Mouse (Mus musculus): ENCODE results near the gene St3gal2.
"Not testable (repeated sequence)": the region's sequence is repeated elsewhere in the genome, so short reads cannot be mapped to it uniquely, and the experiment has no call there.

The St3gal2 gene

DNA sequence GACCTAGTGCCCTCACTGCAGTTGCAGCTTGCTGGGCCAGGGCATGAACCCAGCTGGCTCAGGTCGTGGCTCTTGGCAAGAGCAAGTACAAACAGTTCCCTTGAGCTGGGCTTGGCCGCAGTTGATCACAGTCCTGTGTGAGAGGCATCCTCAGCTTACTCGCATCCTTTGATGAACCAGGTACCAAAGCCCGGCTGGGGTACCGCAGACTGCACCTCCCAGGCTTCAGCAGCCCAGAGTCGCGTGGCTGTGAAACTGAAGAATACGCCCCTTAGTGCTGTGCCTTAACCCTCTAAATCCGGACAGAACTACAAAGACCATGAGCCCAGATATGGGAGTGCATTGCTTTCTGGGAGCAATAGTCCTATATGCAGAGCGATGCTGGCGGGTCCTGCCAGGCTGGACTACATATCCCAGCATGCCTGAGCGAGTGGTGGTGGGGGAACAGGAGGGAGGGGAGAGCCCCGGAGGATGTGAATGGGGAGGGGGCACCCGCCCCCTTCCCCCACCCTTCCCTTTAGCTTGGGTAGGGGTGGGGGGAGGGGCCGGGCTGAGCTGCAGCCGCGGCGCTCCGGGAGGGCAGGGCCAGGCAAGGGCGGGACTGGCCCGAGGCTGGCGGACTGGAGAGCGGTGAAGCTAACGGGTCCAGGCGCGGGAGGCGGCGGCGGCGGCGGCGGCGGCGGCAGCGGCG, at the start of gene St3gal2:
Gene St3gal2 (plus strand): TSS at position 582 of the 691 bp plus-strand sequence.
- DNase-seq = peak; percentile 92 to 93

DNA sequence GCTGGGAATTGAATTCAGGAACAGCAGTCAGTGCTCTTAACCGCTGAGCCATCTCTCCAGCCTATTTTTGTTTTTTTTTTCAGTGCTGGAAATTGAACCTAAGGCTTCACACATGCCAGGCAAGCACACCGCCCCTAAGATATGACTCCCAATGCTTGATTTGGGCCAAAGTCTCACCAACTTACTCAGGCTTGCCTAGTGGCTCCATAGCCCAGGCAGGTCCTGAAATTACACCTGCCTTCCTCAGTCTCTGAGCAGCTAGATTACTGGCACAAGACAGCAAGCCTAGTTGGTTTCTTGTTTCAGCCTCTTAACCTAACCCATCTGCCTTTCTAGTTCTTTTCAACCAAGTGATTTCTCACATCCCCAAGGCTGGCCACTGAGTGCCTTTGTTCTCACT, 49.2 kb upstream of the St3gal2 start:
- DNase-seq = no peak

DNA sequence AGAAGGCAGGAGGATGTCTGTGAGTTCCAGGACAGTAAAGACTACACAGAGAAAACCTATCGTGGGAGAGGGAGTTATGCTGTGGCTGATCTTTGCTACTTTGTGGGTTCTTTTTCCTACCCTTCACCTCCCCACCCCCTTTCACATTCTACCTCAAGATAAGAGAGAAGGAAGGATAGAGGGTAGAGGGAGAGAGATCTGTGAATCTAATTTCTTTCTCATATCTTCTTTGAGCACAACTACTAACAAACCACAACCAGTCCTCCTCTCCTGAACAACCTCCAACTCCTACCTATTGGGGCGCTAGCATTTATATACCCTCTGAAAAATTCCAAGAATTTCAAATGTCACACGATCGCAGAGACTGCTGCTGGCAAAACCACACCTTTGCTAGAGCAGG, 41.9 kb upstream of the St3gal2 start:
- no peak for DNase-seq

DNA sequence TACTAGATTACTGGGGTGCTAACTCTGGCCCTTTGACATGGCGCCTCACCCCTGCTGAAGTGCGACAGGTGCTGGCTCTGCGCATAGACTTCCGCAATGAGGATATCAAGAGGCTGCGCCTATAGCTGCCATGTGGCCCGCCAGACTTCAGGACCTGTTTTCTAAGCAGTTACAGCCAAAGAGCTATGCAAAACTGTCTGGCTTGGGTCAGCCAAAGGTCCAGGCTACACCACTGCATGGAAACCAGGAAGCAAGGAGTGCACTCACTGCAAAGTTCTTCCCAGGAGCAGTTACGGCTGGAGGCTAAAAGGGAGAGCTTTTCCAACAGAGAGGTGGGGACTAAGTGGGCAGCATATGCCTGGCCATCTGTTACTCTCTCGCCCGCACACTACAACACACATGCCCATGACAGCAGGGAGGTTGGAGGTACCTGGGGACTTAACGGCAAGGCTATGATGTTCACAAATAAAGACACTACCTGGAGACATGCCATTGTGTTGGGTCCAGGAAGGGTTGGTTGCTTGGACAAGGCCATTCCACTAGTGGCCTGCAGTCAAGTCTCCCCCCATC, 37.9 kb upstream of the St3gal2 start:
- peak; percentile 65 to 86 for DNase-seq

DNA sequence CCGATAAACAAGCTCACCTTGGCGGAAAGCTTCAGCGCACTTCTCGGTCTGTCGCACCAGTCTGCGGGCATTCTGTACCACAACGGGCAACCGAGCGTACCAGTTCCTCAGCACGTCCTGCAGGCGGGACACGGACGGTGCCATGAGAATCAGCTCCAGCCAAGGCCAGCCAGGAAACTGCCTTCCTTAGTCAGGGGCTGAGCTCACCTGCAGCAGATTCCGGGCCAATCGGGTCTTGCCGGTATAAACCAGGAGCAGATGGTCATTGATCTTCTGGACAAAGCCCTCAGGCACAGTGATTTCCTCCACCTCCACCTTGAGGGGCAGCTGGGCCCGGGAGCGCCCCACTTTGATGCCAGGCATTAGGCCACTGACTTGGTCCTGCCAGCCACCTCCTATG, 35.9 kb upstream of the St3gal2 start:
- peak; percentile 74 to 80 for DNase-seq

DNA sequence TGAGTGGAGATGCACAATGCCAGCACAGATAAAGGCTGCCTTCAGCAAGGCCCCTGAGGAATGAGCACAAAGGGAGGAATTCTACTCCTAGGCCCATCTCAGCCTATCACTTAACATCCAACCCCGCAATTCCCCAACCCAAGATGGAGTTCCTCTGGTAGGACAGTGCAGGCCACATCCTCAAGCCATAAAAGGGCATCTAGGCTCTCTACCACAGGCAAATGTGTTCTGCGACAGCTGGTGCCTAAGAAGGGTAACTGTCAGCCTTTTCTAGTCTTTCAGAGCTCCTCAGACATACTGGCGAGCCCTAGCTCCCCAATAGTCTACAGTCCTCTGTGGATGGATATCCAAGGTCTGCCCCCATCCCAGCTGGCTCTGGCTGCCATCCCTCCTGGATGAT, 33.1 kb upstream of the St3gal2 start:
- no peak for DNase-seq

DNA sequence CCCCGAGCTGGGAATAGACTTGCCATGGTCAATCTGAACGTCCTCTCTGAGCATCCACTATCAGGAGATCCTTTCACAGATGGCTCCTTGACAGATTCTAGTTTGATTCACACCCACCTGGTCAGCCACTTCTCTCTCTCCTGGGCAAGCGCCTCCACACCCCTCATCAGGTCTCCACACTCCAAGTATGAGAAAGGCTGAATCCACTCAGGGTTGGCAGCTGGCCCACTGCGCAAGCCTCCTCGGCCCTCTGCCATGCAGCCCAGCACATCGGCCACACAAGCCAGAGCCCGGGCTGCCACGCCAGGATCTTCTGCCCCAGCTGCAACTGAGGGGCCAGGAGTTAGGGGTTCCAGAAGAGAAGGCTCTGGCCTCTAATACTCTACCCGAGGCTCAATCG, 32.2 kb upstream of the St3gal2 start:
- DNase-seq = peak; percentile 76 to 85

DNA sequence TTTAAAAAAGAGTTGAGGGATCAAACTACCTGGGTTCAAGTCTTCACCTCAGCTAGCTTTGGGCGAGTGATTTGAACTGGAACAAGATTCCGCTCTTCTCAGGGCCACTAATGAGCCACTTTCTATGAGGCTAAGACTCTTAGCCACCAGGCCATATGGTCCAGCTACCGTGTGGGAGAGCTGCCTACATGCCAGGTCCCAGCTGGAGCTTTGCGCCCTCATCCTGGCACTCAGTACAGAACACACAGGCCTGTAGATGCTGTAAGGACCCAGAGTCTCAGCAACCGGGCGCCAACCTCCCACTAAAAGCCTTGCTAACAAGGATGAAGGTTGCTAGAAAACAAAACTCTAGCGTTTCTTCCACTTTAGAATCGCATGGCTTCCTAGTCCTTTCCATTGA, 31.3 kb upstream of the St3gal2 start:
- peak; percentile 76 to 89 for DNase-seq

DNA sequence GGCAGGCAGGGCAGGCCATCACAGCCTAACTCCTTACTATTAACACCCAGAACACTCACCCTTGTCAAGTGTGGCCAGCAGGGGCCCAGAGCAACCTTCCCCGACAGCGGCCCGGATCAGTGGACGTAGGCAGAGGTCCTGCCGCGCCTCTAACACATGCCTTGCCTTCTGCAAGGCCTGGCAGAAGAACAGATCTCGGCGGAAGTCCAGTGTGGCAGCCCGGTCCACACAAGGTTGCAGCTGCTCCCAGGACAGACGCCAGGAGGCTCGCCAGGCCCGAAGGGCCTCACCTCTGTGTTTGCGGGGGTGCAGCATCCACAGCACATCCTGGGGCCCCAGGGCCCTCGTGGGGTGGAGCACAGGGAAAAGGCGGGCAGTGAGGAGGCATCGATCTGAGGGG, 30.9 kb upstream of the St3gal2 start:
- peak; percentile 90 to 95 for DNase-seq

DNA sequence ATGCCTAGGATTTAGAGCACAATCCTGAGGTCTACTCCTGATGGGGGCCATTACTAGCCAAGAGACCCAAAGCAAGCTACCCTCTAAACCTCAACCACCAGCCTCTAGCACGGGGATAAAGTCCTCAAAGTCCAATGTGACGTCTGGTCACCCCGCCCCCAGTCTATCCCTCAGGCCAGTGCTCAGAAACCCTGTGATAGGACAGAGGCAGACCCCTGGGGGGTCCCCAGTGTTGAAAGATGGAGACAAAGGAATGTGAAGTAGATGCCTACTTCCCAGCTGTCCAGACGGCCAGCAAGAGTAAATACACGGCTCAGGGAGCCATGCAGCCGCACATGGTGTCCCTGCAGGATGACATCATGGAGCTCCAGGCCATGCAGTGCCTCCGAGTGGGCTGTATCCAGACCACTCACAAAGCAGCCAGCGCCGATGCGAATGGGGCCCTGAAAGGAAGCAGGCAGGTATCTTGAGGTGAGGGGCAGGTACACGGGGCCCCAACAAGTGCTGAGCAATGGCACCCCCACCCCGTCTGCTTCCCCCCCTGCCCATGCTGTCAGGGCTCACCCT, 29.7 kb upstream of the St3gal2 start:
- peak in 1 of 2 experiments; percentile 34 for DNase-seq

DNA sequence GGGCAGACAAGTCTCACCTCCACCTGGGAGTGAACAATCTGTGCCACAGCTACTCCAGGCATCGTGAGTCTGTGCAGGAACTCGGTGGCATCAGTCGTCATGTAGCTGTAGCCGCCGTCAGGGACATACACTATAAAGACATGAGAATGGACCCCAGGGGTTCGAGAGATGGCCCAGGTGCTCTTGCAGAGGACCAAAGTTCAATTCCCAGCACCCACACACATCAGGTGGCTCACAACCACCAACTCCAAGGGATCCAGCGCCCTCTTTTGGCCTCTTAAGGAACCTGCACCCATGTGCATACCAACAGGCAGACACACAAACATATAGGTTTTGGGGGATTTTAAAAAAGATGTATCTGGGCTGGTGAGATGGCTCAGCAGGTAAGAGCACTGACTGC, 27.7 kb upstream of the St3gal2 start:
- DNase-seq = no peak

DNA sequence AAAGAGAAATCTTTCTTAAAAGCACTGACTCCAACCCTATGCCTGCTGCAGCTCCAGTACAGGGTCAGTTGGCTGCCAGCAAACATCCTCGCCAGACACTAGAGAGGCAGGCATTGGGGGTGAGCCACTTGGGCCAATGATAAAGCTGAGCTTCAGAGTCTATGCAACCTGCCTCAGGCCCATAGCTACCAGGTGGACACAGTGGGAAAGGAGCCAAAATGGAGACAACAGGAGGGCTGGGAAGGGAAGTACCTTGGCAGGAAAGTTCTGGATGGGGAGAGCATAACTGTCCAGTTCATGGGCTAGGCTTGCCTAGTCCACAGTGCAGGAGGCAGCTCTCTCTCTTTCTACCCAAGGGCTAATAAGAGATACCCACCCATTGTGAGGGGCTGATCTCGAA, 26.8 kb upstream of the St3gal2 start:
- peak; percentile 62 to 74 for DNase-seq

DNA sequence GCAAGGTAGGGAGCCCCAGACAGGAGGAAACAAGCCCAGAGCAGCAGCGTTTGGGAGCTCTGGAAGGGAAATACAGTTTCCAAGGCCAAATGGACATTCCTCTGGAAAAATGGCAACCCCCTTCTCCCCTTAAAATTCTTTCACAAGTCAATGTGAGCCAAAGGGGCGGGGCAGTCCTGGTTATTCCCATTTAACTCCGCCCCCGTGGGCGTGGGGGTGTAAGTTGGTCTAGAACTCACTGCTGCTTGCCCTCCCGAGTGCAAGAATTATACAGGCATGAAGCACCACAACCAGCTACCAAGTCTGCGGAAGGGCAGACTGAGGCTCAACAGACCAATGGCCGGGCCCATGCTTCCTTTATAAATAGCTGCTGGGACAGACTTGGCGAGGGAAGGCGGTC, 24.9 kb upstream of the St3gal2 start:
- DNase-seq = no peak

DNA sequence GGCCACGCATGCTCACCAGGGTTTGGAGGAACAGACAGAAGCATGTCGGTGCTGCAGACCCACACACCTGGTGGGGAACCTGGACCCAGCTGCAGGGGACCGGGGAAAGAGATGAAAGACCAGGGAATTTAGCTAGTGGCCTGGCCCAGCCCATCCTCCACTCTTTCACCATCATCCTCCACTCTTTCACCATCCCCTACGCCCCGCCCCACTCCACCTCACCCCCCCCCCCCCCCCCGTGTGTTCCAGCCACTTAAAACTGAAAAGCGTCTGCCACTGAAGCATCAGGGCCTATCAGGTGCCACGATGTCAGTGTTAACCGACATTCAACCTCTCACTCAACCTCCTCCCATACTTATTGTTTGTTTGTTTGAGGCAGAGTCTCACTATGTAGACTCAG, 24.5 kb upstream of the St3gal2 start:
- no peak for DNase-seq

DNA sequence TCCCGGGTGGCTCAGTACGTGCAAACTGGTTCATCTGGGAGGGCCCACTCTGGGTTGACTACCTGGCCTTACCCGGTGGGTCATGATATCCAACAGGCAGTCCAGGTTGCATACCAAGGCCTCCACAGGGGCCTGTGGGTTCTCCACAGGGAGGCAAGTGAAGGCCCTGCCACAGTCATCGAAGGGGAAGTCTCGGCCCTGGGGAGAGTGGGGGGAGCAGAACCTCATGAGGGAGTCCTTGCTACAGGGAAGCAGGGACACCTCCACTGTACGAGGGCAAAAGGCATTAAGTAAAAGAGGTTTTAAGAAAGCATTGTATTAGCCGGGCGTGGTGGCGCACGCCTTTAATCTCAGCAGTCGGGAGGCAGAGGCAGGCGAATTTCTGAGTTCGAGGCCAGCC, 23.9 kb upstream of the St3gal2 start:
- no peak for DNase-seq

DNA sequence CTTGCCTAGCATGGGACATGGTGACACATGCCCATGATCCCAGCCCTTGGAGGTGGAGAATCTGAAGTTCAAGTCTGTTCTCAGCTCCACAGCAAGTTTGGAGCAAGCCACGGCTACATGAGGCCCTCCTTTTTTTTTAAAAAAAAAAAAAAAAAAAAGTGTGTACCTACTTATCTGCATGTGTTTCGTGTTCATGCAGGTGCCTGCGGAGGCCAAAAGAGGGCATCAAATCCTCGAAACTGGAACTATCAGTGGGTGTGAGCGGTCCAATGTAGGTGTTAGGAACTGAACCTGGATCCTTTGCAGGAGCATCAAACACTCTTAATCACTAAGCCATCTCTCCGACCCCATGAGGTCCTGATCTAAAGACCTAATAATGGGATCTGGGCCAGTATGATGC, 22.2 kb upstream of the St3gal2 start:
- DNase-seq = no peak

DNA sequence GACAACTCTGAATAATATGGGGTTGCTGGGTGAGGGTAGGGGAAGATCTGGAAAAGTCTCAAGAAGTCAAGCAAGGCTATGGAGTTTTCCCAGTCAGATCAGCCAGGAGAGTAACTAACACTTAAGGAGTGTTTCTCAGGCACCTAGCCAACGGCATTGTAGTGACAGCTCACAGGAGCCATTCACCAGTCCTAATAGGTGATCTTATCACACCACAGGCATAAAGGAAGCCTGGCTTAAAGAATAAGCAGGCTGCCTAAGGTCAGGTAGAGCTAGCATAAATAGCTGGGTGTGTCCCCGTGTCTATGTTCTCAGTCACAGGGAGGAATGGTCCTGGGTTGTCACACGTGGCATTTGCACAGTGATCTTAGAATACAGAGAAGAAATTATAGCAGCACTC, 18.7 kb upstream of the St3gal2 start:
- DNase-seq = no peak

DNA sequence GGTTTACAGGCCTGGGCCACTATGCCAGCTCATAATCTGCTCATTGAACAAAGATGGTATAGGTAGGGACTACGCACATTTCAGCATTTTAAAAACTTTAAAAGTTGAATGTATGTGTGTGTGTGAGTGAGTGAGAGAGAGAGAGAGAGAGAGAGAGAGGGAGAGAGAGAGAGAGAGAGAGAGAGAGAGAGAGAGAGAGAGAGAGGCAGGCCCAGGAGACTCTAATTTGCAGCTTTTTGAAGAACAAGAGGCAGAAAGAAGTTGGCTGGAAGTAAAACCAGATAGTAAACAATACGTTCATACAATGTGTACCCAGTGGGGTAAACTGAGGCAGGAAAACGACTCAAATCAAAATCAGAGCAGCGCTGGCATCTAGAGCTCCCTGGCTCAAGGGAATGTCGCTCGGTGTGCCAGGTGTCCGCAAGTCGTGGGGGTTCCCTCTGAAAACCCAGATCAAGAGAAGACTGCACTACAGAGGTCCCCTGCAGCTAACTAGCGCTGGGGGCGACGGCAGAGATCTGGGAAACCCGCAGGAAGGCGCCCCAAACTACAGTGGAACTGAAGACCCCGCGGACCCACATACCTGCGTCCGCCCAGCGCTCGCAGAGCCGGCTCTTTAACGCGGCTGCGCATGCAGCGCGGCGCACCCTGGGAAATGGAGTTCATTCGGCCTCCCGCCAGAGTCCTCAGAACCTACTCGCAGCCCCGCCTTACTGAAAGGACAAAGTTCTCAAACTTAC, 17.7 kb upstream of the St3gal2 start, which contains the start of gene Fuk:
Gene Fuk (minus strand): TSS at position 650 of the 740 bp plus-strand sequence.
- DNase-seq = peak; percentile 88 to 90

DNA sequence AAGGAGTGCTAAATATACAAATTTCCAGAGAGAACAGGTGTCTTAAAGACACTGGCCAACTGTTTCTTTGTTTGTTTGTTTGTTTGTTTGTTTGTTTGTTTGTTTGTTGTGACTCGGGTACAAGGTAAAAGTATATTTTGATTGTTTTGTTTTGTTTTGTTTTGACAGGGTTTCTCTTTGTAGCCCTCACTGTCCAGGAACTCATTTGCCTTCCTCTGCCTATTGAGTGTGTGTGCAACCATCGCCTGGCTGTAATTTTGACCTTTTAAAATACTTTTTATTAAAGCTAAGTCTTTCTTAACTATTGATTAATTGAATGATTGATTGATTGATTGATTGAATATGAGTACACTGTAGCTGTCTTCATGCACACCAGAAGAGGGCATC, 17.1 kb upstream of the St3gal2 start:
- DNase-seq = no peak

DNA sequence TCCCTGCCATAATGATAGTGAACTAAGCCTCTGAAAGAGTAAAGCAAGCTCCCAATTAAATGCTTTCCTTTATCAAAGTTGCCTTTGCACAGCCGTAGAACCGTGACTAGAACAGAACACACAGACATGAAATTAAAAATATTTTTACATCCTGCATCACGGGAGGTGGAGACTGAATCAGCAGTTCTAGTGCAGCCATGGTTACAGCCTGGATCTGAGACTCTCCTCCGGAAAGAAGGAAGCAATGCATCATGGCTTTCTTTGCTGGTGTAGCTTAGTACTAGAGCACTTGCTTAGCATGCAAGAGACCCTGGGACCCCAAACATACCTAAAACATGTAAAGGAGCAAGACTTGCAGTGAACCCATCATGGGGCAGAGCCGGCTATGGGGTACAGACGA, 14.3 kb upstream of the St3gal2 start:
- DNase-seq = no peak

DNA sequence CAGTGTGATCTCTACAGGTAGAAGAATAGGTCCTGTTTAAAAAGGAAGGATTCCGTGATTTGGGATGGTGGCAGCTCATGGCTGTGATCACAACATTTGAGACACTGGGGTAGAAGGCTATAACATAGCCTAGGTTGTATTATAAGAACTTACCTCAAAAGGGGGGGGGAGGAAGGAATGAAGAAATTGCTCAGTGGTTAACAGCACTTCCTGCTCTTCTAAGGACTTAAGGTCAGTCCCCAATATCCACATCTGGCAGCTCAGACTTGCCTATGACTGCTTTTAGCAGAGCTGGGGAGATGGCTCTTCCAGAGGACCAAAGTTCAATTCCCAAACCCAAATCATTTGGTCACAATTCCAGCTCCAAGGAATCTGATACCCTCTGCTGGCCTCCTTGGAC, 13.0 kb upstream of the St3gal2 start:
- no peak for DNase-seq

DNA sequence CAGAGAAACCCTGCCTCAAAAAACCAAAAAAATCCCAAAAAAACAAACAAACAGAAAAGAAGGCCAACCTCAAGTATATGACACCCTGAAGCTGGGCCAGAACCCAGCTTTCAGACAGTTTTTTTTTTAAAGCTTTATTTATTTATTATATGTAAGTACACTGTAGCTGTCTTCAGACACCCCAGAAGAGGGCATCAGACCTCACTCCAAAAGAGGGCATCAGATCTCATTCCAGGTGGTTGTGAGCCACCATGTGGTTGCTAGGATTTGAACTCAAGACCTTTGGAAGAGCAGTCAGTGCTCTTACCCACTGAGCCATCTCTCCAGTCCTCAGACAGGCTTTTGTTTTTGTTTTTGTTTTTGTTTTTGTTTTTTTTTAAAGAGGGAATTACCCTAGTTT, 9.9 kb upstream of the St3gal2 start:
- DNase-seq = not testable (repeated sequence)
